Mouse (Mus musculus): Measurements from ENCODE around the gene Tdp2.

Tdp2 gene

DNA sequence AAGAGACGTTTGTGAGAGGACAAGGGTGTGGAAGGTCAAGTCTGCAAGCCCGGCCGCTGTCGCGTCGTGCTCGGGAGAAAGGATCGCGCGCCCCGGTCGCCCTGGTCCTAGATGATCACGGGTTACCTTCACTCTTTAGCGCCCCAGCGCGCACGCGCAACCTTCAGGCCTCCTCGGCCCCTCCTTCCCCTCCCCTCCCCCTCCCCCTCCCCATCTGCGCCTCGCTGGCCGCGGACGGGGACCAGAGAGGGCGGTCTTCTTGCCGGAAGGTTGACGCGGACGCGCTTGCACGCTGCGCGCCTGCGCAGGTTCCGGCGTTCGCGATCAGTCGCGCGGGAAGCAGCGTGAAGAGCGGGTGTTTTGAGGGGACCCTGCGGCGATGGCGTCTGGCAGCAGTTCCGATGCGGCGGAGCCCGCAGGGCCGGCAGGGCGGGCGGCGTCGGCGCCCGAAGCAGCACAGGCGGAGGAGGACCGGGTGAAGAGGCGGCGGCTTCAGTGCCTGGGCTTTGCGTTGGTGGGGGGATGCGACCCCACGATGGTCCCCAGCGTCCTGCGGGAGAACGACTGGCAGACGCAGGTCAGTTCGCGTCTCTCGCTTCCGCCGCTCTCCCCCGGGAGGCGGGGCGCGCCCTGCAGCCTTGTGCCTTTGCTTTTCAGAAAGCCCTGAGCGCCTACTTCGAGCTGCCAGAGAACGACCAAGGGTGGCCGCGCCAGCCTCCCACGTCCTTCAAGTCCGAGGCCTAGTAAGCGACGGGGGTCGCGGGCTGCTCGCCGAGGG lies at the start of gene Tdp2, which contains the start of gene Acot13:
Gene Tdp2 (plus strand): TSS at position 327 of the 778 bp plus-strand sequence.
Gene Acot13 (minus strand): TSS at position 188 of the 778 bp plus-strand sequence.
- H3K27me3 ChIP-seq (ENCODE audit: control insufficient read depth, insufficient read depth, low read length, poor library complexity, severe bottlenecking): no peaks in the 10 kb centered on the region

GRCm38 (mm10) chr13:24781916-24782315 lies 49.6 kb upstream of the Tdp2 start:
- no peak for DNase-seq (ENCODE audit: low read depth, low spot score)
- no peaks in the 10 kb centered on the region for H3K36me3 ChIP-seq (ENCODE audit: control insufficient read depth, insufficient read depth, low read length, poor library complexity, severe bottlenecking)
- no peaks in the 10 kb centered on the region for H3K27me3 ChIP-seq (ENCODE audit: control insufficient read depth, insufficient read depth, low read length, poor library complexity, severe bottlenecking)

More for the DNA sequence above, at the start of gene Tdp2, which contains the start of gene Acot13:
- peak; percentile 98 for DNase-seq (ENCODE audit: low read depth, low spot score)
- H3K36me3 ChIP-seq (ENCODE audit: control insufficient read depth, insufficient read depth, low read length, poor library complexity, severe bottlenecking): peaks cover 2% of the 10 kb centered on the region; the same call in 1 of the 2 replicates

DNA sequence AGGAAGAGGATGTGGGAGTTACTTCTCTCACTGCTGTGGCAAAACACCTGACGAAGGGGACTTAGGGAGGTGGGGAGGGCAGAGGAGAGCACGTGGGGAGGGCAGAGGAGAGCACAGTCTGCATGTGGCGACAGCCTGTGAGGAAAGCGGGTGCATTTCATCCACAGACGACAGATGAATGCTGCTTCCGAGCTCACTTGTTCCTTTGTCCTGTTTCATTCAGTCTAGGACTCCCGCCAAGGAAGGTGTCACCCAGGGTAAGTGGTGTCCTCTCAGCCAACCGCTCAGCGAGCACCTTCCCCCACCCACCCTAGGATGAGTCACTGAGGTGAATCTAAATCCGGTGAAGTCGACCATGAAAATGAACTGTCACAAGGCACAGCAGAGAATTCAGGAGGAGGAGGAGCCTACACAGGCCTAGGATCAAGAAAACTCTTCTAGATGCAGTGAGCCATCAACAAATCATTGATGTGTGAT lies 45.4 kb upstream of the Tdp2 start:
- peak; percentile 60 for DNase-seq (ENCODE audit: low read depth, low spot score)
- H3K36me3 ChIP-seq (ENCODE audit: control insufficient read depth, insufficient read depth, low read length, poor library complexity, severe bottlenecking): no peaks in the 10 kb centered on the region
- H3K27me3 ChIP-seq (ENCODE audit: control insufficient read depth, insufficient read depth, low read length, poor library complexity, severe bottlenecking): no peaks in the 10 kb centered on the region

DNA sequence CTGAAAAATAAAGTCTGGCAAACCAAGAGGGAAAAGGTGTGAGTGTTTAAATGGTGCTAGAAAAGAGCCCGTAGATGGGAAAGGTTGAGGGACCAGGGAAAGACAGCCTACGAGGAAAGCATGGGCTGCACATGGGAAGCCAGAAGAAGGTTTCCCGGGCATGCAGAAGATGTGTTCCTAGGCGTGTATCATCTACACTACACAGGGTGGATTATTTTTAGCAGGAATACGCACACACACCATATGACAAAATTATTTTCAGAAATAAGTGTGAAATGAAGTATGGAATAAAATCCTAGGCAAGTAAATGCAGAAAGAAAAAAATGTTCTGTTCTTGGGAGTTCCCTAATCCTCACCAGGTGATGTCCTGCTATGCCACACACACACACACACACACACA lies 44.0 kb upstream of the Tdp2 start:
- H3K36me3 ChIP-seq (ENCODE audit: control insufficient read depth, insufficient read depth, low read length, poor library complexity, severe bottlenecking): no peaks in the 10 kb centered on the region
- no peaks in the 10 kb centered on the region for H3K27me3 ChIP-seq (ENCODE audit: control insufficient read depth, insufficient read depth, low read length, poor library complexity, severe bottlenecking)
- DNase-seq (ENCODE audit: low read depth, low spot score): no peak

DNA sequence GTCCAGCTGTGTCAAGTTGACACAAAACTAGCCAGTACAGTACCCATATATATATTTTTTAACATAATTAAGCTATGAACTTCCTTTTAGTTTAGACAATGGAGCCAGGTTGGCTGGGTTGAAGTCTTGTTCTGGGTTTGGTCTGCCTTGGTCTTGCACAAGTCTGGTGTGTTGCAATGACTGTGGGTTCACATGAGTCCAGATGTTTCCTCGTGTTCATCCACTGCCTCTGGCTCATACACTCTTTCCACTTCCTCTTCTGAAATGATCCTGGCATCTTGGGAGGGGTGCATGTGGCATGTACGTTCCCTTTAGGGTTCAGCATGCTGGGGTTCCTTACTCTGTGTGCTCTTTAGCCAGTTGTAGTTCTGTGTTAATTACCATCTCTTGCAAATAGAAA lies 40.1 kb upstream of the Tdp2 start:
- Histone ChIP-seq H3K36me3 (ENCODE audit: control insufficient read depth, insufficient read depth, low read length, poor library complexity, severe bottlenecking) (no peaks in the 10 kb centered on the region), H3K27me3 (ENCODE audit: control insufficient read depth, insufficient read depth, low read length, poor library complexity, severe bottlenecking) (no peaks in the 10 kb centered on the region)
- no peak for DNase-seq (ENCODE audit: low read depth, low spot score)

DNA sequence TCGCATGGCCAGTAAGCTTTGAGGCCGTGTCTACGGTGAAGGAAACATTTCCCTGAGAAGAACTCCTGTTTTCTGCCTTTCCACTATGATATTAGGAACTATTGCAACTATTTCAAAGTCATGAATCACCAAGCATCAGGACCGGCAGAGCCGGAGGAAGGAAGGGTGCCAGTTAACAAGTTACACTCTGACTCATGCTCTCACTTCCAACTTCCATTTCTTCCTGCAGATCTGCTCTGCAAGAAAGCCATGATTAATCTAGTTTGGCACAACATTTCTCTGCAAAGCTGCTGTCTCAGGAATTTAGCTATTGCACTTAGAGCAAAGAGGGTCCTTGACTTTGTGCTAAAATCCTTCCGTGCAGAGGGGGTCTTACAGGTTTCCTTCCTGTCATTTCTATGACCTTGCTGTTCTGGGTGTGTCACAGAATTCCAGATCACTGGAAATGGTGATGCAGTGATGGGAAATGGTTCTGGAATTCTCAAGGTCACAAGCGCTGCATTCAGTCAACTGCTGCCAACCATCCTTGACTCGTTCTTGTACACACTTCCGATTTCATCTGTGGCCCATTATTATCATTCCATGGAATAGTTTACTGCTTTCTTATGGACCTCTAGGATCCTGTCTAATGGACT lies 39.0 kb upstream of the Tdp2 start:
- H3K27me3 ChIP-seq (ENCODE audit: control insufficient read depth, insufficient read depth, low read length, poor library complexity, severe bottlenecking): no peaks in the 10 kb centered on the region
- no peak for DNase-seq (ENCODE audit: low read depth, low spot score)
- H3K36me3 ChIP-seq (ENCODE audit: control insufficient read depth, insufficient read depth, low read length, poor library complexity, severe bottlenecking): no peaks in the 10 kb centered on the region

- no peak for DNase-seq (ENCODE audit: low read depth, low spot score)
- no peaks in the 10 kb centered on the region for H3K27me3 ChIP-seq (ENCODE audit: control insufficient read depth, insufficient read depth, low read length, poor library complexity, severe bottlenecking)
- H3K36me3 ChIP-seq (ENCODE audit: control insufficient read depth, insufficient read depth, low read length, poor library complexity, severe bottlenecking): no peaks in the 10 kb centered on the region
Observed at GRCm38 (mm10) chr13:24798686-24799085, 32.8 kb upstream of the Tdp2 start.

- H3K36me3 ChIP-seq (ENCODE audit: control insufficient read depth, insufficient read depth, low read length, poor library complexity, severe bottlenecking): no peaks in the 10 kb centered on the region
- no peaks in the 10 kb centered on the region for H3K27me3 ChIP-seq (ENCODE audit: control insufficient read depth, insufficient read depth, low read length, poor library complexity, severe bottlenecking)
- no peak for DNase-seq (ENCODE audit: low read depth, low spot score)
Observed at GRCm38 (mm10) chr13:24799378-24799777, 32.1 kb upstream of the Tdp2 start.

DNA sequence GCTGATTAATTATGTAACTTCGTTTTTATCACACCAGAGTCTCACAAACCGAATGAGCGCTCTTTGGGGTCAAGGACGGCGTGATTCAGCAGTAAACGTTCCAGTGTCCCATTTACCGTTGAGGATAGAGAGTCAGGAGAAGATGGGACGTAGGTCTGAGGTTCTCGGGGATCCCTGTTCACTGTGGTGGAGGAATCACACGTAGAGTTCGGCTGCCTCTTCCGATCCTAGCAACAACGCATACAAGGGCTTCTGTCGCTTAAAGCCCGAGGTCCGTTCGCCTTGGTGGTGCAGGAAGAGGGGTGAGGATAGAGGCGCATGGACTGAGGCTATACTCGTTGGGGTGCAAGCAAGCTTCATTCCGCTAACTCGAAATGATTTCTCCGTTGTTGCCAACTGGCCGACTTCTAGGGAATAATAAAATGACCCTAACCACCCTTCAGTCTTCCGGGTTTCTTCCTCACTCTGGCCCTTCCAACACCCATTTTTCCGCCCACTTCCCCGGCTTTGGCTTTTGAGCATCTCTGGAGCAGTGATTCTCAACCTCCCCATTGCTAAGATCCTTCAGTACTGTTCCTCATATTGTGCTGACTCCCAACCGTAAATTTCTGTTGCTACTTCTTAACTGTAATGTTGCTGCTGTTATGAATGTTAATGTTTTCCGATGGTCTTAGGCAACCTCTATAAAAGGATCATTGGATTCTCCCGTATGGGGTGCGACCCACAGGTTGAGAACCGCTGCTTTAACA lies 31.4 kb upstream of the Tdp2 start:
- Histone ChIP-seq H3K36me3 (ENCODE audit: control insufficient read depth, insufficient read depth, low read length, poor library complexity, severe bottlenecking) (0 out of 2 replicates have a peak, but pooled peaks cover 2% of the 10 kb centered on the region), H3K27me3 (ENCODE audit: control insufficient read depth, insufficient read depth, low read length, poor library complexity, severe bottlenecking) (no peaks in the 10 kb centered on the region)
- DNase-seq (ENCODE audit: low read depth, low spot score): peak; percentile 44

GRCm38 (mm10) chr13:24800674-24801307 lies 30.7 kb upstream of the Tdp2 start:
- Histone ChIP-seq H3K36me3 (ENCODE audit: control insufficient read depth, insufficient read depth, low read length, poor library complexity, severe bottlenecking) (peaks cover 5% of the 10 kb centered on the region; the same call in 1 of the 2 replicates), H3K27me3 (ENCODE audit: control insufficient read depth, insufficient read depth, low read length, poor library complexity, severe bottlenecking) (no peaks in the 10 kb centered on the region)
- DNase-seq (ENCODE audit: low read depth, low spot score): peak; percentile 98

- peak; percentile 74 for DNase-seq (ENCODE audit: low read depth, low spot score)
- Histone ChIP-seq H3K36me3 (ENCODE audit: control insufficient read depth, insufficient read depth, low read length, poor library complexity, severe bottlenecking) (peaks cover 6% of the 10 kb centered on the region; the same call in 1 of the 2 replicates), H3K27me3 (ENCODE audit: control insufficient read depth, insufficient read depth, low read length, poor library complexity, severe bottlenecking) (no peaks in the 10 kb centered on the region)
Observed at GRCm38 (mm10) chr13:24801308-24801921, 30.1 kb upstream of the Tdp2 start, which contains the start of gene BC005537. Gene BC005537, plus strand, starts transcription at chr13:24801657.

DNA sequence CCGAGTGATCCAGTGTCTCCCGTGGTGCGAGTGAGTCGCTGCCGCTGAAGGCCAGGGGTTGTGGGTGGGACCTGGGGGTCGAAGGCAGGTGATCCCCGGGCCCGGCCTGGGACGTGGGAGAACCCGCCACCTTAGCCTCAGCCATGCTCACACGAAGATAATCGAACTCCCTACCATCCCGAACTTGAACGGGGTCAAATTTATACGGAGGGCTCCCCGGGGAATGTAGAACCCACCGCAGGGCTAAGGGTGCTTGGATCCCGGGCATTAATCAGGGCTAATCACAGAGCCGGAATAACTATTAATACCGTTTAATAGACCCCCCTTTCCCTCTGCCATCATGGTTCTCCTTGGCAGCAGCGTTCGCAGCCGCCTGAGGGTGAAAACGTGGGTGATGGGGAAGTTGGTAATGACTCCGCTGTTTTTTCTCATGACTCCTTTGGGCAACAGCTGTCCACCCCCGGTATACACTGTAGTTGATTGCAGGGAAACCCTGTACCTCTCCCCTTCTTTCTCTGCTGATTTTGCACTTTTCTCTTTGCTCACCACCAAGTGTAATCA lies 29.3 kb upstream of the Tdp2 start:
- DNase-seq (ENCODE audit: low read depth, low spot score): peak; percentile 61
- peaks cover 6% of the 10 kb centered on the region; the same call in 1 of the 2 replicates for H3K36me3 ChIP-seq (ENCODE audit: control insufficient read depth, insufficient read depth, low read length, poor library complexity, severe bottlenecking)
- no peaks in the 10 kb centered on the region for H3K27me3 ChIP-seq (ENCODE audit: control insufficient read depth, insufficient read depth, low read length, poor library complexity, severe bottlenecking)

DNA sequence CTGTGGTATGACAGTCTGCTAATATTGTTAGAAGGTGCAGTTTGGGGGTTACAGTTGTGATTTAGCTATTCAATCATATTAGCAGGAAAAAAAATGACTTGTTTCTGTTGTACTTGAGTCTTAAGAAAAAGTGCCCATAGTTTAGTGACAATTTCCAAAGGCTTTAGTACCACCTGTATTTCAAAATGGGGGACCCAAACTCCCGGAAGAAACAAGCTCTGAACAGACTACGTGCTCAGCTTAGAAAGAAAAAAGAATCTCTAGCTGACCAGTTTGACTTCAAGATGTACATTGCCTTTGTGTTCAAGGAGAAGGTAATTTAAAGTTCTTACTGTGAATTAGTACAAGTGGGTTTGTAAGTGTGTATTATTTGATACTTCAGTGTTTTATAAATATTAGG lies 28.3 kb upstream of the Tdp2 start:
- peaks cover 8% of the 10 kb centered on the region; the same call in 1 of the 2 replicates for H3K36me3 ChIP-seq (ENCODE audit: control insufficient read depth, insufficient read depth, low read length, poor library complexity, severe bottlenecking)
- no peak for DNase-seq (ENCODE audit: low read depth, low spot score)

More for the DNA sequence above, 28.3 kb upstream of the Tdp2 start:
- no peaks in the 10 kb centered on the region for H3K27me3 ChIP-seq (ENCODE audit: control insufficient read depth, insufficient read depth, low read length, poor library complexity, severe bottlenecking)

All from splenic B cell, adult 2 months (primary cell).